Mouse (Mus musculus): ENCODE data around the gene Ikbip. TPM values are rescaled to one million over a fixed set of nuclear protein-coding genes. Genes with fewer than 3 reads are reported as not detected.

Gene Ikbip
- polyA plus RNA-seq, 1 experiment, result 5.7 TPM

GRCm38 (mm10) chr10:91141564-91141963 is 58.8 kb downstream of the Ikbip start:
- TF ChIP-seq POLR2A (IDR thresholded peaks at IDR 0.05; ENCODE audit: low read depth, low read length) (no peak), CTCF (conservative IDR thresholded peaks at IDR 0.05; ENCODE audit: insufficient read depth, insufficient read length, low read depth, low read length) (peak; percentile 21; the same call in 1 of the 2 replicates)
- Histone ChIP-seq H3K36me3 (ENCODE audit: control insufficient read depth, insufficient read depth, low read length) (no peaks in the 10 kb centered on the region; the same call in 1 of the 2 replicates), H3K4me3 (ENCODE audit: insufficient read depth, low read depth, low read length) (no peak overlapping the region), H3K27me3 (replicated peaks; ENCODE audit: control insufficient read depth, insufficient read depth, low read length) (no peaks in the 10 kb centered on the region), H3K27ac (ENCODE audit: insufficient read depth, low read depth, low read length) (no peak overlapping the region), H3K4me1 (ENCODE audit: control insufficient read depth, insufficient read depth, low read length) (no peaks in the 10 kb centered on the region)
- WGBS, result 27% methylated on average over 2 of the region's 2 CpGs
- DNase-seq, result peak; percentile 63

GRCm38 (mm10) chr10:91142654-91143191 is 60.0 kb downstream of the Ikbip start:
- no peak for DNase-seq
- Histone ChIP-seq H3K36me3 (ENCODE audit: control insufficient read depth, insufficient read depth, low read length) (no peaks in the 10 kb centered on the region; the same call in 1 of the 2 replicates), H3K27ac (ENCODE audit: insufficient read depth, low read depth, low read length) (no peak overlapping the region), H3K4me1 (ENCODE audit: control insufficient read depth, insufficient read depth, low read length) (no peaks in the 10 kb centered on the region), H3K4me3 (ENCODE audit: insufficient read depth, low read depth, low read length) (no peak overlapping the region), H3K27me3 (replicated peaks; ENCODE audit: control insufficient read depth, insufficient read depth, low read length) (no peaks in the 10 kb centered on the region)
- 53% methylated on average over 10 of the region's 10 CpGs for WGBS
- TF ChIP-seq POLR2A (IDR thresholded peaks at IDR 0.05; ENCODE audit: low read depth, low read length) (no peak), CTCF (conservative IDR thresholded peaks at IDR 0.05; ENCODE audit: insufficient read depth, insufficient read length, low read depth, low read length) (no peak)

- DNase-seq, result no peak
- Histone ChIP-seq H3K4me3 (ENCODE audit: insufficient read depth, low read depth, low read length) (no peak overlapping the region), H3K27ac (ENCODE audit: insufficient read depth, low read depth, low read length) (no peak overlapping the region), H3K4me1 (ENCODE audit: control insufficient read depth, insufficient read depth, low read length) (no peaks in the 10 kb centered on the region), H3K27me3 (replicated peaks; ENCODE audit: control insufficient read depth, insufficient read depth, low read length) (no peaks in the 10 kb centered on the region), H3K36me3 (ENCODE audit: control insufficient read depth, insufficient read depth, low read length) (peaks cover under 1% of the 10 kb centered on the region; the same call in 1 of the 2 replicates)
- WGBS, result 67% methylated on average over 18 of the region's 18 CpGs
- TF ChIP-seq POLR2A (IDR thresholded peaks at IDR 0.05; ENCODE audit: low read depth, low read length) (no peak), CTCF (conservative IDR thresholded peaks at IDR 0.05; ENCODE audit: insufficient read depth, insufficient read length, low read depth, low read length) (no peak)
Measured at GRCm38 (mm10) chr10:91143313-91144230, 60.8 kb downstream of the Ikbip start.

- H3K27me3 ChIP-seq (replicated peaks; ENCODE audit: control insufficient read depth, insufficient read depth, low read length), result no peaks in the 10 kb centered on the region
- H3K4me1 ChIP-seq (ENCODE audit: control insufficient read depth, insufficient read depth, low read length), result no peaks in the 10 kb centered on the region
- H3K36me3 ChIP-seq (ENCODE audit: control insufficient read depth, insufficient read depth, low read length), result peaks cover 7% of the 10 kb centered on the region
- no peak overlapping the region for H3K27ac ChIP-seq (ENCODE audit: insufficient read depth, low read depth, low read length)
- DNase-seq, result no peak
- 97% methylated on average over 7 of the region's 7 CpGs for WGBS
- TF ChIP-seq POLR2A (IDR thresholded peaks at IDR 0.05; ENCODE audit: low read depth, low read length) (no peak), CTCF (conservative IDR thresholded peaks at IDR 0.05; ENCODE audit: insufficient read depth, insufficient read length, low read depth, low read length) (no peak)
- no peak overlapping the region for H3K4me3 ChIP-seq (ENCODE audit: insufficient read depth, low read depth, low read length)
Measured at GRCm38 (mm10) chr10:91145413-91145812, 62.7 kb downstream of the Ikbip start.

Other genes starting within 250 kb of the Ikbip start
- 3.1 and 4.4 TPM in 2 replicates for gene Apaf1, start 170 bp upstream of the Ikbip start, polyA plus RNA-seq (2012; rRNA removed)
- gene Slc25a3, start 41.1 kb downstream of the Ikbip start, polyA plus RNA-seq (2012; rRNA removed), result 717 and 832 TPM in 2 replicates
- 20.0 and 21.1 TPM in 2 replicates for gene Tmpo, start 98.4 kb downstream of the Ikbip start, polyA plus RNA-seq (2012; rRNA removed)

Measured in kidney, adult 2 months (tissue).